Mouse (Mus musculus) NIH3T3 (cell line): ENCODE measurements around the gene Gan.
A peak's percentile ranks its signal among the peaks of the same experiment; 100 is the strongest.

Source experiments
- DNase-seq: peaks from one replicate; pipeline ENCODE4 v3.0.0-alpha.2; 2012; ENCODE audit warnings: low read depth

Gan gene

DNA sequence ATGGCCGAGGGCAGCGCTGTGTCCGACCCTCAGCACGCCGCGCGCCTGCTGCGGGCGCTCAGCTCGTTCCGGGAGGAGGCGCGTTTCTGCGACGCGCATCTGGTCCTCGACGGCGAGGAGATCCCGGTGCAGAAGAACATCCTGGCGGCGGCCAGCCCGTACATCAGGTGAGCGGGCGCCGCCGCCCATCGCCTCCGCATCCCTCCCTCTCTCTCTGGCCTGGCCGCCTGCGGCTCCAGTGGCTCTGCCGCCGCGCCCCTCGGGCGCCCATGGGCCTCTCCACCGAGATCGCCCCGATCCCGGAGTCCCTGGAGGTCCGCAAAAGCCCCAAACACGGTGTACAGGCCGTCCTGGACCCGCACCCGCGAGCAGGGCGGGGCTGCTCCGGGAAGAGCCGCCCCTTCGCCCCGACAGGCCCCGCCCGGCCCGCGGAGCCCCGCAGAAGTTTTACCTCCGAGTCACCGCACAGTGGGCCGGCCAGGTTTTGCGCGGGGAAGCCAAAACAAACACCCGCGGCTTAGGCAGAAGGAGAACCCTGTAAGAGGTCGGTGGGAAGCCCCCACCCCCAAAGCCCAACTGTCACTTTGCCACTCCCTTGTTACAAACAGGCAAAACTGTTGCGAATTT, at the start of gene Gan:
Gan (plus strand) TSS at position 1 of the 627 bp plus-strand sequence.
- DNase-seq, result peak; percentile 68

DNA sequence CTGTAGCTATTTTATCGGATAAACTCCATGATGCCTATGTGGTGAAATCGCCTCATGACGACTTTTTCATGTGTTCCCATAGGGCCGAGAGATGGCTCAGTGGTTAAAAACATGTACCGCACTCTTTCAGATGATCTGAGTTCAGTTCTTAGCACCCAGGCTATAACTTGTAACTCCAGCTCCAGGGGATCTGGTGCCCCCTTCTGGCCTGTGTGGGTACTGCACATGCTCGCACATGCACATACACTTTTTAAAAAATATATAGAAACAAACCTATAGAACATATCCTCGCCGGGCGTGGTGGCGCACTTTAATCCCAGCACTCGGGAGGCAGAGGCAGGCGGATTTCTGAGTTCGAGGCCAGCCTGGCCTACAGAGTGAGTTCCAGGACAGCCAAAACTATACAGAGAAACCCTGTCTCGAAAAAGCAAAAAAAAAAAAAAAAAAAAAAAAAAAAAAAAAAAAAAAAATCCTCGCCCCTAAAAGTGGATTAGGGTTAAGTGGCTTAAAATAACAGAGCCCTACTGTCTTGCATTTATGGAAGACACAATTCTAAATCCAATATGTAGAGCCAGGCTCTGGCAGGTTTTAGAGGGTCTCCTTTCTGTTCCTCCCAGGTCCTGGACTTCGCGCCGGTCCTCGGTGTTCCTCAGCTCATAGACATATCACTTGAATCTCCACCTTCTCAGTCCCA, 48.8 kb upstream of the Gan start:
- no peak for DNase-seq

DNA sequence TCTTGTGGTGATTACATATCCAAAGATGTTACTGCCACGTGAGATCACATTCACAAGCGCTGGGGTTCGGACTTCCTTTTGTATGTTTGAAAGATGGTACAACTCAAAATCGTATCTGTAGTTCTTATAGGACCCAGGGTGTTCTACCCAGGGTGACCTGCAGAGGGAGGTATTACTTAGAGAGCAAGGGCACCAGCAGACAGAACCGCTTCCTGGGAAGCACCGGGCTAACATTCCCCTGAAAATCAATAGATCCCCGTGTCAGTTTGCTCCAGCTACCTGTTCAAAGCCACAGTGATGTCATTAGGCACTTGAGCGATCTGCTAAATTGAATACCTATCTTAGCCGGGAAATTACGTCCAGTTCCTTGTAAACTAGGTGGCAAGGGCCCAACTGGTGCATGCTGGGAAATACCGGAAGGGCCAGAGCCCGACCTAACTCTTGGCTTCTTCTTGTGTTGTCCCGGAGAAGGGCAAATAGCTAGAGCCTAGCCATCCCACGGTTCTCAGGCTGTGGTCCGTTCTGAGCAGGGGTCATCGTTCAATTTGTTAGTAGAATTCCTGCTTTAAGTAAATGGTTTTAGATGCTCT, 48.0 kb upstream of the Gan start:
- peak; percentile 62 for DNase-seq

DNA sequence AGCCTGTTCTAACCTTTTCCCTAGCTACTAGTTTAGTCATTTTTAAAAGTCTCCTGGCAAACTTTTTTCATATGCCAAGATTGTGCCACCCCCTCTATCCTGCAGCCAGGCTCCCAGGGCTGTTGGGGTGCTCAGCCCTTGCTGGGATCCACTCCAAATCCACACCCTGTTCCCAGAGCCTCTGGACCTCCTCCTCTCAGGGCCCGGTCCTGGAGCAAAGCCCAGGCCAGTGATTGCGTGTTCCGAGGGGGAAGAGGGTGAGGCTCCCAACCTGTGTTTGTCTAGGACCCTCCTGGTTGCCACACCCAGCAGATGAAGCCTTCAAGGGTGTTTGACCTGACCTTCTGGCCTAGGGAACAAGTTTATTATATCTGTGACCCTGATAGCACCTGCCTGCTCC, 46.3 kb upstream of the Gan start:
- peak; percentile 22 for DNase-seq

DNA sequence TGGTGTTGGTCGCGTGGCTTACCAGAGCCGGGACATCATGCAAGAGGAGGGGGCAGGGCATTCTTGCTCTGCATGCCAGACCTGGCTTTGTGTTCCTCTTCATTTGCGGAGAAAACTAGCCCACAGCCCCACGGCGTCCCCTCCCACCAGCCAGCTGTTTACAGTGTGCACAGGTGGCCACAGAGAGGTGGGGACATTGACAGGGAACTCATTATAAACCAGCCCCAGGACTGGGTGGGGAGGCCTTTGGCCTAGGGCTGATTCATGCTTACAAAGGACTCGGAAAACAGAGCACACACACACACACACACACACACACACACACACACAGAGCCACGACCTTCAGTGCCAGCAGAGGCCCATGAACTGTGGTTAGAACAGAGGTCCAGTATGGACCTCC, 45.7 kb upstream of the Gan start:
- no peak for DNase-seq

DNA sequence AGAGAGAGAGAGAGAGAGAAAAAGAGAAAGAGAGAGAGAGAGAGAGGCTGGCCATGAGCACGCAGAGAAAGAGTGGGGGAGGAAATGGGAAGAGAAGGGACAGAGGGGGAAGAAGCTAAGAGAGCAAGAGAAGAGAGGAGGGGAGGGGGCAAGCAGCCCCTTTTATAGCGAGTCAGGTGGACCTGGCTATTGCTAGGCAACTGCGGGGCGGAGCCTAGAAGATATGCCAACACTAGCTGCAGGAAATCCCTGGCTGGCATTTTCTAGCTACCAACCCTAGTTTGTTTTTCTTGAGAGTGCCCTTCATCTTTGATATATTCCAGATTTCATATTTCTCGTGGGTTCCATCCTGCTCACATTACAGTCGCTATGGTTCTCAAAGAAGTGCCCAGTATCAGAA, 42.8 kb upstream of the Gan start:
- no peak for DNase-seq

DNA sequence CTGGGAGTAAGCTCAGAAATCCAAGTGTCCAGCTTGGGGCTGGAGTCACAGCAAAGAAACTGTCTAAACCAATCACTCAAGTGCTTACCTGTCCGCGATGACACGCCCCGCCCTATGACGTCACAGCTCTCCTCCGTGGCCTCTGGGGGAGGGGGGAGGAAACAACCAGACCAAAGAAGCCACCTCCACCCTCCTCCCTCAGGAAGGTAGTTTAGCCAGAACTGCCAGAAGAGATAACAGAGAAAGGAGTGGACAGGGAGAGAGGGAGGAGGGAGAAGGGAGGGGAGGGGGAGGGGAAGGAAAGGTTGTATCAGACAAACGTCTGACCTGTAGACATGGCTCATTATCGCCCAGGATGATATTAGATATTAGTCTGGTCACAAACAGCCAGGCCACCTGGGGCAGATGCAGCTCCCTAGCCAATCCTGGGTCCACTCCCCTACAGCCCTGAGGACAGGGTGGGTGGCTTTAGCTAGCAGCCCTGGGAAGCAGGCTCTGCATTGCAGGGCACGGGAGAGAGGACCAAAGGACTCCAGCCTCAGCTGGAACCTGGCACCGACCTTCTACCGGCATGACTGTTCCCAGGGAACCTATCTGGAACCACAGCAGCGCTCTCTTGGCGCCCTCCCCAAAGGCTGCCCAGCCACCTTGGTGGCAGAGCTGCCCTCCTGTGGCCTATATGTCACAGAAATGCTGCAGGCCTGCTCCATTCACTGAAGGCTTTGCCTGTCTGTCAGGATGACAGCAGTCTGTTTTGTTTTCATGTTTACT, 42.1 kb upstream of the Gan start:
- no peak for DNase-seq

DNA sequence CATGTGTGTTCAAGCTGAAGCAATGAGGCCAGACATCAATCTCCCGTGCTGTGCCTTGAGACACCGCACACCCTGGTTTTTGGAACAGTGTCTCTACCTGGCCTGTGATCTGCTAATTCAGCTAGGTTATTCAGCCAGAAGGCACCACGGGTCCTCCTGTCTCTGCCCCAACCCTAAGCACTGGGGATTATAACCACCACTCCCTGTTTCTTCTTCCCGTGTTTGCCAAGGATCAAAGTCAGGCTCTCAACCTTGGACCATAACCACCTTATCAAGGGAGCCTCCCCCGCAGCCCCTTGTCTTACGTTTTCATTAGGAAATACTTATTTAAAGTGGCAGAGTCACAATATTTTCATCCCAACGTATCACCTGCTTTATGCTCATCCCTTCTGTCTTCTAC, 41.4 kb upstream of the Gan start:
- no peak for DNase-seq

DNA sequence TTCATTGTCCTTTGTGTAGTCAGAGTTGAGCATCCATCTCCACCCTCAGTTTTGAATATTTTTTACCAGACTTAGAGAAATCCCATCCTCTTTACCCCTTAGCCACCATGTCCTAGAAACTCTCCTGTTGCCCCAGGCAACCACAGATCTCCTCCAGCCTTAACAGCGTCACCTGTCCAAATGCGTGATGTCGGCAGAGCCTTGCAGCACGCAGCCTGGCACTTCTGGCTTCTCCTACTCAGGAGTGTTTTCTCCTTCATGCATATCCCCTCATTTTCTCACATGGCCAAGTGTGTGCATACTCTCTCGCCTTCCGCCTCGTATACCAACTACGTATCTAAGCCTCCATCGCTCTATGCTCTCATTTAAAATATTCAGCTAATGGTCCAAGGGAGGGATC, 39.5 kb upstream of the Gan start:
- no peak for DNase-seq

DNA sequence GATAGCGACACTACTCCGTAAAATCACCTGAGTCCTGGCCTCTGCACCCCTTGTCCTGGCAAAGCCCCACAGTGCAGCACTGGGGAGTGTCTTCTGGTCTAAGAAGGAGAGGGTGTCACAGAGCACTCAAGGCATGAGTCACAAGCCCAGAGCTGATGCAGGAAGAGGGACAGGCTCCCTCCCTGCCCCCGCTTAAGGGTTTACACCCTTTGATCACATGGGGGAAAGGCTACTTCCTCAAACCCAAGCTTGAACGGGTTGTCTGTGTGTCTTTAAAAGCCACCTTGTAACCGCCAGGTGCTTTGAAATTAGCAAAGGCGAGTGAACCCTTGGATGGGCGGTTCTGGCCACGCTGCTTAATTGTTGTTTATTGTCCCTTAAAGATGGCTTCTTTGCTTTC, 36.7 kb upstream of the Gan start:
- no peak for DNase-seq

DNA sequence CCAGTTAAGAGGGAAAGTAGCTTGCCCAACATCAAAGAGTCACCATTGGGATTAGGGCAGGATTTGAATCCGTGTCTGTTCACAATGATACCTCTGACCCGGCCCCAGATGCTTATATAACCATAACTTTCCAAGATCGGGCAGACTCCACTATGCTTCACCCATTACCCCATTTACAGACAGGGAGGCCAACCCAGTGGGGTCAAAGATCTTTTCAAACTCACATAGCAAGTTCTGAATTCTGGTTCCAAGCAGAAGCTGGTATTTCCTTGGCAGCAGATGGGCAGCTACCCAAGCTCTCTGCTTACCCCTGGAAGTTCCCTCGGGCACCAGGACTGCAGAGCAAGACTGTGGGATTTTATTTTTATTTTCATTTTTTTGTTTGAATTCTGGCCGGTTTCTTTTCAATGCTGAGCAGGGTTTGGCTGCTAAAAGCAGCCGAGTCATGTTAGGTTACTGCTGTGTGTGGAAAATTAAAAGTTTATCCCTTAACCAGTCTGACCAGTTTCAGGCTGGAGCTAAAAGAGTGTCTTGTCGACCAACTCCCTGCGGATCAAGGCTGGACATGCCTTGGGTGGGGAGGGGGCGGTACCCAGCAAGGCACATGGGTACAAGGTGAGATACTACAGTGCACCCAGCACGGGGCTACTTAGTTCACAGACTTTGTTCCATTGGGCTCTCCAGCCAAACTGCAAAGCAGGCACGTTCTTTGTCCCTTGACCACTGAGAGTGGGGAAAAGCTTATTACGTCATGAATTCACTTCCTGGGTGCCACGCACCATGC, 33.9 kb upstream of the Gan start:
- DNase-seq, result no peak

DNA sequence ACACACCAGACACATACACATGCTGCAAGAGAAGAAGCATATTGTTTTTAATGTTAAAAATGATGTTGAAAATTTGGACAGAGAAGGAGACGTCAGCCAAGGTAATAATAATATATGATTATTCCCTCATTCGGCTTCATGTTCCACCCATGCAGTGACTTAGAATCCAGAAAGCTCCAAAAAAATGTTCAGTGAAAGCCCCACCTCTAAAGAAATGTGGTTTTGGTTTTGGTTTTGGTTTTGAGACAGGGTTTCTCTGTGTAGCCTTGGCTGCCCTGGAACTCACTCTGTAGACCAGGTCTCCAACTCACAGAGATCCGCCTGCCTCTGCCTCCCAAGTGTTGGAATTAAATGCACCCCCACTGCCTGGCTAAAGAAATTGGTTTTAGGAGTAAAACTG, 32.1 kb upstream of the Gan start:
- DNase-seq, result no peak

DNA sequence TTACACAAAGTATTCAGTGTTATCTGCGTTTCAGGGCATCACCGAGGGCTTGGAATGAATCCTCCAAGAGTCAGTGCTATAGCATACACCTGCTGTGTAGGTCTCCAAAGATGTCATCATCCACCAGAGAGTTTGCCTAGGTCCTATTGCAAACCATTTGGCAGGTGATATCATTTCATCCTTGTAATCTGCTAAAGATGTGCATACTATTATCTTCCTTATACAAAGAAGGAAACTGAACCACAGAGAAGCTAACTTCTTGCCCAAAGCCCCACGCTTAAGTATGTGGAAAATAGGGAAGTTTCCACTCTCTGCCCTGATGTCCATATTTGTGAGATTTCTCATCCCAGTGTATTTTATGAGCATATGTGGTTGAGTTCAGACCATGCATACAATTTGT, 31.5 kb upstream of the Gan start:
- no peak for DNase-seq

DNA sequence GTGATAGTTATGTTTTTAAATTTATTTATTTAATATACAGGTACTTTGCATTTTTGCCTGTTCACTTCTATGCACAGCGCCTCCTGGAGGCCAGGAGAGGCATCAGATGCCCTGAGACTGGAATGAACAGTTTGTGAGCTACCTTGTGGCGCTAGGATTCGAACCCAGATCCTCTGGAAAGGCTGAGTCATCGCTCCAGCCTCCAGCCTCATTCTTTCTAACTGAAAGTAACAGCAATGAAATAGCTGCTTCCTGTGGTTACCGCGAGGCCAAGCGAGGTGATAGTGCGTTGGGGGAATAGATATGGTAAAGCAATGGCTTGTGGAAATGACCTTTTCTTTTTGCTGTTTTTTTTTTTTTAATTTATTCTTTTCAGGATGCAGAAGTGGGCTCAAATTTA, 30.9 kb upstream of the Gan start:
- no peak for DNase-seq

DNA sequence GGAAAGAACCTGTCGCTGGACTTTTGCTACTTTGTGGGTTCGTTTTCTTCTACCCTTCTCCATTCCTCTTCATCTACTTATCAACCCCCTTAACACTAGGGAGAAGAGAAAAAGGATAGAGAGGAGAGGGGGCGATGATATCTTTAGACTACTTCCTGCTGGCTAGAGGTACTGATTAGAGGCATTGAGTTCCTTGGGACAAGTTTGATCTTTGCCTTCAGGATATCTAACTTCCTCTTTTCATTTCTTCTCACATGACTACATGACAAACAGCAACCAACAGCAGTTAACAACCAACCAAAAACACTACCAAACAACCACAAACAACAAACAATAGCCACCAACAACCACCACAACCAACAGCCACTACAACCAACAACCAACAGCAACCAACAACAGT, 24.2 kb upstream of the Gan start:
- DNase-seq, result no peak

DNA sequence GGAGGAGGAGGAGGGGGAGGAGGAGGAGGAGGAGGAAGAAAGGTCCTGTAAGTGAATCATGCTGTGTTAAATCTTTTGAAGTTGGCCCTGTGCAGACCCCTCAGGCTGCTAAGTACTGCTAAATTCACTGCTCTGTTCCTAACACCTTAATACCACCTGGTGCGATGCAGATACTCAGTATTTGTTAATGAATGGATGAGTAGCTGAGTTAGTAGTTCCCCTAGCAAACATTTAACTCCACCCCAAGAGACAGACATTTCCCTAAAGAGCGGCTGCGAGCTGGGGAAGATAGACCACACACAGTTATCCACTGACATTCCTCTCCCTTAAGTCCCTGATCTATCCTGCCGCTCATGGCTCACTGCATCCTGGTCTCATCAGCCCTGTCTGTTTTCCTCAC, 21.6 kb upstream of the Gan start:
- no peak for DNase-seq

DNA sequence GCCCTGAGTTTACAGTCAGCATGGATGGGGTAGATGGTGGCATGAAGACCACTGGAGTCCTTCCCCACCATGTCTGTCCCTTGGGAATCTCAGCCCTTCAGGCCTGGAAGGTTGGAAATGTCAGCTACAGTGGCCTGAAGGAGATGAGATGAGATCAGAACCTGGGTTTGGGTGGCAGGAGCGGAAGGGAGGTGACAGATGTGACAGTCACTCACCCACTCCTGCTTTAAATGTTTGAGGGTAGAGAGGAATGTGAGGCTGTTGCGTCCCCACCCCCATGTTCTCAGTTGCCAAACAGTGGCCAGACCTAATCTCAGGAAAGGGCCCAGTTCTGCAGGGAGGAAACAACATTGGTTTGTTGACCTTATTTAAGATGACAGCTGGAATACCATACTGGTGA, 21.2 kb upstream of the Gan start:
- DNase-seq, result no peak

DNA sequence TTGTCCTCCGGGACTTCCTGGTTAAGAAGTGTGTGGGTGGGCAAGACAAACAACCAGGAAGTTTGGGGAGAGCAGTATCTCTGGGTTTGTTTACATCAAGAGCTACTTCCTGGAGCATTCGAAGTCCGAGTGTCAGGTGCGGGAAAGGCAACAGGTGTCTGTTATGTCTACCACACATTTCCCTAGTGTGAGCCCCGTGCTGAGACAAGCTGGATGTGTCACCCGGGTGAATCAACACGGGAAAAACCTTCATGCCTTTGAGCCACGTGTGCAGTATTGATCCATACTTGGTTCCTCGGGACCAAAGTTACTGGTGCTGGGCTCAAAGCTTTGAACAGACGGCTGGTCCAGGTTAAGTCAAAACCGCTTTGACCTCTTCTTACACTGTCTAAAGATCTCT, 20.6 kb upstream of the Gan start:
- no peak for DNase-seq

DNA sequence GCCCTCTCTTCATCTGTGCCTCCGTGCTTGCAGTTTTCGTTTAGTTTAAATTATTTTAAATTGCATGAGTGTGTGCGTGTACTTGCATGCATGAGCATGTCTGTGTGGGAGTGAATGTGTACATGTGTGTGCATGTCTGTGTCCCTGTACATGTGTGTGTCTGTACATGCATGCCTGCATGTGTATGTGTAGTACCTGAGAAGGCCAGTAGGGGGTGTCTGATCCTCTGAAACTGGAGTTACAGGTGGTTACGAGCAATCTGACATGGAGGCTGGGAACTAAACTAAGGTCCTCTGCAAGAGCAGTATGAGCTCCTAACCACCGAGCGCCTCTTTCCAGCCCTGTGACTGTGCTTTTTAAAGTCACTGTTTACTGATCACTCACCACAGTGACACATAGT, 9.4 kb upstream of the Gan start:
- no peak for DNase-seq

DNA sequence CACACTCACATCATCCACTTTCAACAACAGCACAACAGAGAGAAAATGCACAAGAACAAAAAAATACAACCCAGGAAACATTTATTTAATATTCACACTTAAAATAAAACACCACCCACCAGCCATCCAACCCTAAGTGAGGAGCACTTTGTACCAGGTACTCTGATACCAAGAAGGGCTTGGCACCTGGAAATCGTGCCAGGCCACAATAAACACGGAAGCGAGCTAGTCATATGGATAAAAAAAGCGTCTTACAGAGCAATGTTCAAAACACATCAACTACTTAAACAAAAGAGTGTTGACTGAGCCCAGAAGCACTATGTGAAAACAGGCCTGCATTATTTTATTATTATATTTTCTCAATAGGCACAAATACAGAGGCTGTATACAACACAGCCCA, 1.8 kb upstream of the Gan start:
- no peak for DNase-seq

DNA sequence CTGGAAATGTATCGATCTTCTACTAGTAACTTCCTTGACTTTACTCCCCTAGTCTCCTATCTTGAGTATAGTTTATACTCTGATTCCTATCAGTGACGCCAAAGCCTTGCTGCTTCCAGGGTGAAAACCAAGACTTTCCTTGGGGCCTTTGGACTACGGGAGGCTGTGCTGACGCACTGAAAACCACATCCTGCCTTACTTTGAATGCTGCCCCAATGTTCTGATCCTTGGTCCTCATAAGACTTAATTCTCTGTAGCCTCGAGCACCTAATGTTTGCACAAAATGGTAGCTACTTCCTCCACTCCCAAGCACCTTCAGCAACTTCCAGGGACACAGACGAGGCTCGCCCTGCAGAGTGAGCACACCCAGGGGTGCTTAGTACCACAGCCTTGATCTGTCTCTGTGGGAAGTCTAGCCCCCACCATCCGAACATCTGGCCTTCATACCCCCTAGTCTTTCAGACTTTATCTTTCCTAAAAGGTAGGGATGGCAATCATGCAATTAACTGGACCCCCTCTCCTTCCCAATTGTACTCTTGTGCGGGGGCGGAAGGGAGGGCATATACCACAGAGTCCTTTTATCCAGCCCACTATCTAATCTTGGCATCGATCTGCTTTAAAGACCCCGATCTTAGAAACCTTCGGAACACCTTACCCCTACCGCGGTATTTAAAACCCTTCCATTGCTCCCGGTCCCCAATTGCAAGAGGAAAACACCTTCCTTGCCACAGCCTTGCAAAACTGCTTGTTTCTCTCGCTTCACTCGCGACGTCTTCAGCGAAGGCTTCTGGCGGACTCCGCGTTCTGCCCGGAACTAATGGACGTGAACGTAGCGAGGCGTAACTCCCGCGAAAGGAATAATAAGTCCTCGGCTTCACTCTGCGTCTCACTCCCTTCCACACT, 818 bp upstream of the Gan start:
- no peak for DNase-seq
